Mouse (Mus musculus): ENCODE data around the gene Msi2. TPM values are rescaled to one million over a fixed set of nuclear protein-coding genes. Genes with fewer than 3 reads are reported as not detected.
A peak's percentile ranks its signal among the peaks of the same experiment; 100 is the strongest.

The Msi2 gene
- polyA plus RNA-seq, 1 experiment from 2014 or later = 20.2 TPM

- 81% methylated on average over 5 of the region's 5 CpGs for WGBS
- peaks cover 65% of the 10 kb centered on the region for H3K4me1 ChIP-seq
- no peak for DNase-seq (ENCODE audit: low spot score)
- no peaks in the 10 kb centered on the region for H3K9me3 ChIP-seq
- peak overlapping the region; percentile 63 for H3K27ac ChIP-seq (replicated peaks)
- H3K27me3 ChIP-seq (replicated peaks; ENCODE audit: low read depth, poor library complexity, severe bottlenecking) = peaks cover 10% of the 10 kb centered on the region; the same call in 1 of the 2 replicates
- peaks cover 68% of the 10 kb centered on the region for H3K36me3 ChIP-seq (replicated peaks)
- no peak overlapping the region for H3K4me3 ChIP-seq
Observed at GRCm38 (mm10) chr11:88404247-88404677, 314.1 kb downstream of the Msi2 start.

- Histone ChIP-seq H3K36me3 (replicated peaks) (peaks cover 62% of the 10 kb centered on the region), H3K4me1 (peaks cover 66% of the 10 kb centered on the region), H3K4me3 (no peak overlapping the region), H3K9me3 (no peaks in the 10 kb centered on the region), H3K27me3 (replicated peaks; ENCODE audit: low read depth, poor library complexity, severe bottlenecking) (peaks cover 10% of the 10 kb centered on the region; the same call in 1 of the 2 replicates), H3K27ac (replicated peaks) (0 out of 2 replicates have a peak overlapping the region, but pooled peaks have one; percentile 52)
- 62% methylated on average over 7 of the region's 7 CpGs for WGBS
- DNase-seq (ENCODE audit: low spot score) = no peak
Observed at GRCm38 (mm10) chr11:88402290-88402689, 316.0 kb downstream of the Msi2 start.

GRCm38 (mm10) chr11:88401333-88401732 is 317.0 kb downstream of the Msi2 start:
- Histone ChIP-seq H3K9me3 (no peaks in the 10 kb centered on the region), H3K4me3 (no peak overlapping the region), H3K27me3 (replicated peaks; ENCODE audit: low read depth, poor library complexity, severe bottlenecking) (peaks cover 10% of the 10 kb centered on the region; the same call in 1 of the 2 replicates), H3K27ac (replicated peaks) (no peak overlapping the region; the same call in 1 of the 2 replicates), H3K4me1 (peaks cover 63% of the 10 kb centered on the region), H3K36me3 (replicated peaks) (peaks cover 53% of the 10 kb centered on the region)
- no peak for DNase-seq (ENCODE audit: low spot score)
- 93% methylated on average over 6 of the region's 6 CpGs for WGBS

- Histone ChIP-seq H3K4me3 (no peak overlapping the region), H3K36me3 (replicated peaks) (peaks cover 49% of the 10 kb centered on the region), H3K27me3 (replicated peaks; ENCODE audit: low read depth, poor library complexity, severe bottlenecking) (peaks cover 10% of the 10 kb centered on the region; the same call in 1 of the 2 replicates), H3K9me3 (no peaks in the 10 kb centered on the region), H3K27ac (replicated peaks) (no peak overlapping the region), H3K4me1 (peaks cover 64% of the 10 kb centered on the region)
- no peak for DNase-seq (ENCODE audit: low spot score)
- WGBS = 93% methylated on average over 10 of the region's 10 CpGs
Observed at GRCm38 (mm10) chr11:88400926-88401325, 317.4 kb downstream of the Msi2 start.

GRCm38 (mm10) chr11:88400235-88400634 is 318.1 kb downstream of the Msi2 start:
- no peak overlapping the region for H3K27ac ChIP-seq (replicated peaks)
- WGBS = 95% methylated on average over 6 of the region's 6 CpGs
- DNase-seq (ENCODE audit: low spot score) = no peak
- peaks cover 10% of the 10 kb centered on the region; the same call in 1 of the 2 replicates for H3K27me3 ChIP-seq (replicated peaks; ENCODE audit: low read depth, poor library complexity, severe bottlenecking)
- H3K4me3 ChIP-seq = no peak overlapping the region
- peaks cover 46% of the 10 kb centered on the region for H3K36me3 ChIP-seq (replicated peaks)
- peaks cover 66% of the 10 kb centered on the region for H3K4me1 ChIP-seq
- H3K9me3 ChIP-seq = no peaks in the 10 kb centered on the region

- WGBS = 37% methylated on average over 5 of the region's 5 CpGs
- DNase-seq (ENCODE audit: low spot score) = no peak
- peaks cover 66% of the 10 kb centered on the region for H3K4me1 ChIP-seq
- no peak overlapping the region for H3K4me3 ChIP-seq
- no peak overlapping the region; the same call in 1 of the 2 replicates for H3K27ac ChIP-seq (replicated peaks)
- peaks cover 50% of the 10 kb centered on the region for H3K36me3 ChIP-seq (replicated peaks)
- peaks cover 5% of the 10 kb centered on the region; the same call in 1 of the 2 replicates for H3K27me3 ChIP-seq (replicated peaks; ENCODE audit: low read depth, poor library complexity, severe bottlenecking)
- H3K9me3 ChIP-seq = no peaks in the 10 kb centered on the region
Observed at GRCm38 (mm10) chr11:88399431-88399830, 318.9 kb downstream of the Msi2 start.

- H3K9me3 ChIP-seq = no peaks in the 10 kb centered on the region
- H3K4me1 ChIP-seq = peaks cover 66% of the 10 kb centered on the region
- DNase-seq (ENCODE audit: low spot score) = no peak
- H3K27ac ChIP-seq (replicated peaks) = no peak overlapping the region; the same call in 1 of the 2 replicates
- 68% methylated on average over 5 of the region's 5 CpGs for WGBS
- H3K4me3 ChIP-seq = no peak overlapping the region
- H3K36me3 ChIP-seq (replicated peaks) = peaks cover 52% of the 10 kb centered on the region
- 0 out of 2 replicates have a peak, but pooled peaks cover 1% of the 10 kb centered on the region for H3K27me3 ChIP-seq (replicated peaks; ENCODE audit: low read depth, poor library complexity, severe bottlenecking)
Observed at GRCm38 (mm10) chr11:88399028-88399427, 319.3 kb downstream of the Msi2 start.

GRCm38 (mm10) chr11:88395076-88395990 is 323.0 kb downstream of the Msi2 start:
- 62% methylated on average over 8 of the region's 8 CpGs for WGBS
- Histone ChIP-seq H3K27me3 (replicated peaks; ENCODE audit: low read depth, poor library complexity, severe bottlenecking) (no peaks in the 10 kb centered on the region), H3K4me1 (peaks cover 40% of the 10 kb centered on the region)

GRCm38 (mm10) chr11:88394341-88395075 is 323.8 kb downstream of the Msi2 start:
- Histone ChIP-seq H3K27me3 (replicated peaks; ENCODE audit: low read depth, poor library complexity, severe bottlenecking) (no peaks in the 10 kb centered on the region), H3K4me1 (peaks cover 34% of the 10 kb centered on the region), H3K36me3 (replicated peaks) (peaks cover 65% of the 10 kb centered on the region), H3K4me3 (no peak overlapping the region), H3K9me3 (no peaks in the 10 kb centered on the region), H3K27ac (replicated peaks) (peak overlapping the region; percentile 48)
- no peak for DNase-seq (ENCODE audit: low spot score)
- WGBS = 69% methylated on average over 19 of the region's 19 CpGs

More at GRCm38 (mm10) chr11:88395076-88395990, 323.0 kb downstream of the Msi2 start:
- no peaks in the 10 kb centered on the region for H3K9me3 ChIP-seq
- no peak for DNase-seq (ENCODE audit: low spot score)
- no peak overlapping the region for H3K4me3 ChIP-seq
- peaks cover 69% of the 10 kb centered on the region for H3K36me3 ChIP-seq (replicated peaks)
- peak overlapping the region; percentile 48 for H3K27ac ChIP-seq (replicated peaks)

GRCm38 (mm10) chr11:88392715-88393114 is 325.6 kb downstream of the Msi2 start:
- WGBS = 95% methylated on average over 10 of the region's 10 CpGs
- DNase-seq (ENCODE audit: low spot score) = no peak
- H3K27ac ChIP-seq (replicated peaks) = no peak overlapping the region
- H3K36me3 ChIP-seq (replicated peaks) = peaks cover 63% of the 10 kb centered on the region
- H3K4me3 ChIP-seq = no peak overlapping the region
- peaks cover 28% of the 10 kb centered on the region for H3K4me1 ChIP-seq
- no peaks in the 10 kb centered on the region for H3K9me3 ChIP-seq
- H3K27me3 ChIP-seq (replicated peaks; ENCODE audit: low read depth, poor library complexity, severe bottlenecking) = no peaks in the 10 kb centered on the region

- DNase-seq (ENCODE audit: low spot score) = no peak
- Histone ChIP-seq H3K4me3 (no peak overlapping the region), H3K36me3 (replicated peaks) (peaks cover 63% of the 10 kb centered on the region), H3K9me3 (no peaks in the 10 kb centered on the region), H3K4me1 (peaks cover 23% of the 10 kb centered on the region), H3K27ac (replicated peaks) (no peak overlapping the region), H3K27me3 (replicated peaks; ENCODE audit: low read depth, poor library complexity, severe bottlenecking) (no peaks in the 10 kb centered on the region)
- 93% methylated on average over 8 of the region's 8 CpGs for WGBS
Observed at GRCm38 (mm10) chr11:88391181-88391814, 327.0 kb downstream of the Msi2 start.

- 89% methylated on average over 6 of the region's 6 CpGs for WGBS
- H3K27ac ChIP-seq (replicated peaks) = no peak overlapping the region
- no peaks in the 10 kb centered on the region for H3K27me3 ChIP-seq (replicated peaks; ENCODE audit: low read depth, poor library complexity, severe bottlenecking)
- DNase-seq (ENCODE audit: low spot score) = no peak
- H3K36me3 ChIP-seq (replicated peaks) = peaks cover 73% of the 10 kb centered on the region
- H3K4me3 ChIP-seq = no peak overlapping the region
- H3K4me1 ChIP-seq = peaks cover 6% of the 10 kb centered on the region
- no peaks in the 10 kb centered on the region for H3K9me3 ChIP-seq
Observed at GRCm38 (mm10) chr11:88389530-88389929, 328.8 kb downstream of the Msi2 start.

All from embryonic facial prominence, embryonic 10.5 days (tissue).